Mouse (Mus musculus): ENCODE results near the gene Plcz1.

Gene Plcz1

DNA sequence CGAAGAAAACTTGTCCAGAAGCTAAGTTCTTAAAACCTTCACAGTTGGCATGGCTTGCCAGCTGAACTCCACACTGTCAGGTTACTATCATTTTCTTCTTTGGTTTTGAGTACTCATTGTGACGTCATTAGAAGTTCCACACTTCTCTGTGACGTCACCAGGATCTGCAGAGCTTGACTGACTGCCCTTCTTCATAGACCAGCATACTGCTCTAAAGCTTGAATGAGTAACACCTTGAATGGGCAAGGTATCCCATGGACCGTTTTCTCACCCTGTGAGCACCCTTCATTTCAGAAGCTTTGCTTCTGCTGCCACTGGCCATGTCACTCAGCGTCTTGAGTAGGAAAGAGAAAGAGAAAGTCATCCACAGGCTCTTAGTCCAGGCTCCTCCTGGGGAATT, at the start of gene Plcz1:
Plcz1 (minus strand) TSS at position 101 of the 400 bp plus-strand sequence.
- no peak for DNase-seq (ENCODE audit: low read depth)

GRCm38 (mm10) chr6:140089855-140090254, 48.6 kb upstream of the Plcz1 start:
- no peak for DNase-seq (ENCODE audit: low read depth)

DNA sequence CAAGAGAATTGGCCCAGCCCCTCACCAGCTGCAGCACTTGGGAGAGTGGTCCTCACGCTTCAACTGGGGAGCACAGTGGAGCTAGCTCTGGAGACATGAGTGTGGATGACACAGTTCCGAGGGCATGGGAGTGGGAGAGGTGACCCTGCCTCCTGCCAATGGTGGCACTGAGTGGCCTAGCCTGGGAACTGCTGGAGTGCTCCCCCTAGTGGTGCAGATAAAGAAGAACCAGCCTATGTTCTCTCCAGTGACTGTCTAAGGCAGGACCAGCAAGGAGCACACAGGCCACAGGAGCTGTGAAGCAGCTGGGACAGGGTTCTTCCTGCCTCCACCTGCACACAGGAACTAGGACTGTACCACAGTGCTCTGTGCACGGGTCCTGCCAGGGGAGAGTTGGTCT, 40.5 kb upstream of the Plcz1 start:
- no peak for DNase-seq (ENCODE audit: low read depth)

DNA sequence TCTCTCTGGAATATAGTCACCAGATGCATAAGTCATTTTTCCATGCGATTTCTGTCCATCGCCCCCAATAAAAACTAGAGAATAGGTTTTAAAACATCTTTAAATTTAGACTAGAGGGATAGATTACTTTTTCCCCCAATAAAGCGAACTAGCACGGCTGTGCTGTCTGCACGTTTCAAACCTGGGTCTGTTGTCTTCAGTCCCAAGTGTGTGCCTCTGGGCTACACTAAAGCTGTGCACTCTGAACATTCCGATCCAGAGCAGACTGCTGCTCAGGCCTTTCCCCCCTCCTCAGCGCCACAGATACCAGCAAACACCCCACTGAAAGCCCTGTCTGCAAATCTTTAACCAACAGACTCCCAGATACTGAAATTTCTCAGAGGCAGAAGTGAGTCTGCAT, 39.7 kb upstream of the Plcz1 start:
- DNase-seq (ENCODE audit: low read depth) = no peak

DNA sequence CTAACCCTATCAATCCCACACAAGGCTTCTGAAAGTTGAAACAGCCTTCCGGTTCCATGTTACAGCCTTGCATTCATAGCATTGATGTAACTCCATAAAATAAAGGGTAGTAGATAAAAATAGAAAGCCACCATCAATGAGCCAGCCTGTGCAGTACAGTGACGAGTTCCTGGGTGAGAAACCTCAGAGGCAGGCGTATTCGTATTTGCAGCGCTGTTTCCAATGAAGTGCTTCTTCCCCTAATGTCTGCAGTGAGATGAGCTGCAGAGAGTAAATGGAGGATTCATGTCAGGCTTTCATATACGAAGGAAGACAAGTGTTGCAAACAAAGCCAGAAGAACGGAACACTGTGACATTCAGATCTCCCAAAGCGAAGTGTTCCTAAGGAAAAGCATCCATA, 27.9 kb upstream of the Plcz1 start:
- no peak for DNase-seq (ENCODE audit: low read depth)

GRCm38 (mm10) chr6:140054271-140054928, 13.1 kb upstream of the Plcz1 start:
- no peak for DNase-seq (ENCODE audit: low read depth)

DNA sequence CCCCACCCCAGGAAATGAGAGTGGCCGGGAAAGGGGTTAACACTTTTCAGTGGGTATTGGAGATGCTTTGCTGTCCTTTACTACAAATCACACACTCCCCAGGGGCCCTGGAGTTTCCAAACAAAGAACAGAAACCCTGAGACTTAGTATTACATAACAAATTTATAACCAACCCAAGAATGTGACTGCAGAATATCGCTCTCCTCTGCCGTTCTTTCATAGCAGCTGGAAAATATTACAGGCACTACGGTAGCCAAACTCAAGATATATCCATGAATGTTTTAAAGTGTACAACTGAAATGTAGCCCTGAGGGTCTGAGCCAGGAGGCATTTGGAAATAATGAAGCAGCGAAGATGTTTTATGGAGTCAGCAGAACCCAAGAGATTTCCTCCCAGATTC, 10.2 kb upstream of the Plcz1 start:
- DNase-seq (ENCODE audit: low read depth) = no peak

DNA sequence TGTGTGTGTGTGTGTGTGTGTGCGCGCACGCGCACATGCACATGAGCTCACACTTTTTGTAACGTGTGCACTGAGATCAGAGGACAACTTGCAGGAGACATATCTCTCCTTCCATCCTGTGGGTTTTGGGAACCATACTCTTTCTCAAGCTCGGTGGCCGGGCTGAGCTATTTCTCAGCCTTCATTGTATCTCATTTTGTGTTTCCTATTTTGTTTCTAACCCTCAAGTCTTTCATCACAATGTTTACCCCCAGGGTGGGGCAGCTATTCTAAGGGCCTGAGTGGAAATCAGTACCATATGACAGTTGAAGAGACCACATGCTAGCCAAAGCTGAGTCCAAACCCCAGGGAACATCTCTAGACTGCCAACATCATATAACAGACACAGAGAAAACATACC, 305 bp downstream of the Plcz1 start, which contains the start of gene Capza3:
Capza3 (plus strand) TSS at position 301 of the 400 bp plus-strand sequence.
- no peak for DNase-seq (ENCODE audit: low read depth)

DNA sequence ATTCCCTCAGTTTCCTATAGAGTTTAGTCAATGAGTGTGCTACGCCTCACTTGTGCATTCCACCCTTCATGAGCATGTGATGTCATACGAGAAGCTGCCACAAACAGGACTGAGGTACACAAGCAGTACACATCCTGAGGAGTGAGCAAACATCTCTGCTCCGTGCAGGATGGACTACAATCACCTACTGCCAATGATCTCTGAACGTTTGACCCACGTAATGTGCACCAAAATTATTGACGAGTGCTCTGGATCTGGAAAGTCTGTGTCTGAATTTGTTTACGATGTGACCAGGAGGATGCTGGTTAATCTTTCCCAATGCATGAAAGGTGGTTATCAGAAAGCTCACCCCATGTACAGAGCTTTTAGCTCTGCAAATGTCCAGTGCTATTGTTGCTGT, 16.9 kb downstream of the Plcz1 start:
- no peak for DNase-seq (ENCODE audit: low read depth)

- DNase-seq (ENCODE audit: low read depth) = no peak
Observed at GRCm38 (mm10) chr6:140005181-140005580, 36.1 kb downstream of the Plcz1 start.

DNA sequence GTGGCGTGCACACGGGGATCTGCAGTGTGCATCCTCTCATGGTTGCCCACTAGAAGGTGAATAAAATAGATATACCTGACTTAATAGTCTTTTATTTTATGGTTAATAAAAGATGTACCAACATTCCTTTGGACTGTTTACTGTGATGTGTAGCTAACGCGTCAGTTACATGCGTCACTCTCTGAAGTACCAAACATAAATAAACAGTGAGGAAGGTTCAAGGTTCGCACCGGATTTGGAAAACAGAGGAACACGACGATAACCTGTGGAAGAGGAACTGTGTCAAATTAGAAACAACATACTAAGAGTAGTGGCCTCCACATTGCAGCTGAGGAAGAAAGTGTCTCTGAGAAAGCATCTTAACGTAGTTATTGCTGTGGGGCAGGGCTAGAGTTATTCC, 51.7 kb downstream of the Plcz1 start:
- DNase-seq (ENCODE audit: low read depth) = no peak

DNA sequence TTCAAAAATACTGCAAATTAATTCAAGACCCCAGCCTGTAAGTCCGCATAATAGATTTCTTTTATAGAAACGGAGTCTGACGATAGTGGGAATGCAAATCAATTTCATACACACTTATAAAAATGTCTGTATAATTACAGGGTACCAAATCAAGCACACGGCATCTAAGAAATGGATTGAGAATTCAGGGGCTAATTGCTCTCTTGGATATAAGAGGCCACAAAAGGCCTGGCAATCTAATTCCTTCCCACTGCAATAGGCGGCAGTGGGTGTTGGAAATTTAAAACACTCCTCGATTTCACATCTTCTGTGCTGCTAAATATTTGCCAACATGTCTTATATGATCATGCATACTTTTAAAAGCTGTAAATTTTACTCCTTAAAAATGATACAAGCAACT, 52.2 kb downstream of the Plcz1 start:
- DNase-seq (ENCODE audit: low read depth) = no peak

DNA sequence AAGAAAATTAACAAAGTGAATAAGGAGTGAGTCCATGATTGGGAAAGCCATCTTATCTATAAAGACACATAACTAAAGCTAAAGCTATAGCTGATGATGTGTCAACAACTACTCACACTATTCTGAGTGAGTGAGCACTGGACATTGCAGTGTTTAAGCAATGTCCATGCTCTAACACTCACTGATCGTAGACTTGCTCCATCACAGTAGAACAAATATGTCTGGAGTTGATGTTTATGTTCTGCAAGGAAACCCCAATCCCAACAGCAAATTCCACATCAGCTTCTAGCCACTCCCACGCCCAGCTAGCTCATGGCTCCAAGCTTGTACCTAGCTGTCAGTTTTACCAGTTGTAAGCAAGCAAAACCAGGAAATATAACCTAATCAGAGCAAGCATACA, 54.7 kb downstream of the Plcz1 start:
- DNase-seq (ENCODE audit: low read depth) = no peak

- no peak for DNase-seq (ENCODE audit: low read depth)
Observed at GRCm38 (mm10) chr6:139984069-139984468, 57.2 kb downstream of the Plcz1 start.

GRCm38 (mm10) chr6:139981061-139981460, 60.2 kb downstream of the Plcz1 start:
- DNase-seq (ENCODE audit: low read depth) = no peak

DNA sequence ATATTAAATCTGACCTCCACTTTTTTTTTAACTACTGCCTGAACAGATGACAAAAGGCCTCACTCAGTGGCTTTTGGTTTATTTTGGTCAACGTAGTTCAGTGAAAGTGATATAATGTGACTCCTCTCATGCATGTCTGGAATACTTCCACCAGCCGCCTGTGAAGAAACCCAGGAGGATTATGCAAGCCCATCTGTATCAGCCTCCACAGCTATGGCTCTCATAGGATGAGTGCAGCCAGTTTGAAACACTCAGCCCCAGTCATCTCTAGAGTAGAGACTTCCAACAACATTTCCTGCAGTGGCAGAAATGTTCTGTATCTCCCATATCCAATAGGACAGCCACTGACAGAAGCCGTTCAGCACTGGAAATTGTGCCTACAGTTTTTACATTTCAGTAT, 63.1 kb downstream of the Plcz1 start:
- DNase-seq (ENCODE audit: low read depth) = no peak

- DNase-seq (ENCODE audit: low read depth) = no peak
Observed at GRCm38 (mm10) chr6:139974668-139975067, 66.6 kb downstream of the Plcz1 start.

GRCm38 (mm10) chr6:139971608-139972298, 69.5 kb downstream of the Plcz1 start:
- no peak for DNase-seq (ENCODE audit: low read depth)

GRCm38 (mm10) chr6:139966684-139967083, 74.6 kb downstream of the Plcz1 start:
- no peak for DNase-seq (ENCODE audit: low read depth)

DNA sequence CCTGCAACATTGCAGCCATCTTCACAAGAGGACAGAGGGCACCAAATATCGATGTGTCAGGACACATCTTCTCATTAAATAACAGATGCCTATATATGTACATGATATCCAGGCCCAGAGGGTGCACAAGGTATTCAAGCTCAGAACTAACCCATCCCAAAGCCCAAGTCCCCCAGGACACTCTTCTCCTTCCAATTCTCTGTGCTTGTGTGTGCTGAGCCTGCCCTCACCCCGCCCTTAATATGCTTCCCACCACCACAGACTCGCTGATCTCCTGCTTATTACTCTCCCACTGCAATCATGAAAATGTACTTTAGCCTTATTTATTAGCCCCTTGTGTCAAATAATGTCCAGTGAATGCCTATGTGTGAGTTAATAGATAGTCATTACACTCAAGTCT, 76.4 kb downstream of the Plcz1 start:
- DNase-seq (ENCODE audit: low read depth) = no peak

DNA sequence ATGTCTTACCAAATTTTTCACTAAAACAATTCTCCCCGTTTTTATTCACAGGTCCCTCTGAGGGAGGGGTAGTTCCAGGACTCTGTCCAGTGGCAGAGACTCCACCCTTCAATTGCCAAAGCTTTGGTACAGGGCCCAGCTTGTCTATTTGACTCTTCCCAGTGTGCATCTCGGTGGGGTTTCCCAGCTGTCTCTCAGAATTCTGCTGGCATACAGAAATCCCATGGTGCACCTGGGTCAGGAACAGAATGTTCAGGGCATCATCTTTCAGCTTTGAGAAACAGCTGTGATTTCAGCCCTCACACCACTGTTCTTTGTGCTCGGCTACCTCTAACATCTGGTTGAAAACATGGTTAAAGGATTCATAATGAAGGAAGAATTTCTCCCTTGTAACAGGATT, 77.5 kb downstream of the Plcz1 start:
- no peak for DNase-seq (ENCODE audit: low read depth)

- no peak for DNase-seq (ENCODE audit: low read depth)
Observed at GRCm38 (mm10) chr6:139957531-139958241, 83.6 kb downstream of the Plcz1 start.

GRCm38 (mm10) chr6:139953596-139953995, 87.7 kb downstream of the Plcz1 start:
- no peak for DNase-seq (ENCODE audit: low read depth)
